Mouse (Mus musculus): ENCODE data around the gene Angptl2. TPM values are rescaled to one million over a fixed set of nuclear protein-coding genes. Genes with fewer than 3 reads are reported as not detected.

Angptl2 gene
- polyA plus RNA-seq, 1 experiment from 2014 or later = 8.0 TPM

- ATAC-seq (no peak), DNase-seq (ENCODE audit: low spot score) (no peak)
- Histone ChIP-seq H3K9ac (ENCODE audit: low read length) (no peak overlapping the region), H3K9me3 (replicated peaks; ENCODE audit: control insufficient read depth, low read length) (no peaks in the 10 kb centered on the region), H3K4me1 (ENCODE audit: control insufficient read depth, insufficient read depth, low read length) (peaks cover 24% of the 10 kb centered on the region), H3K36me3 (ENCODE audit: control insufficient read depth, insufficient read depth, low read length) (peaks cover 11% of the 10 kb centered on the region), H3K4me3 (ENCODE audit: low read depth, low read length) (no peak overlapping the region), H3K4me2 (ENCODE audit: low read length) (no peak overlapping the region), H3K27ac (ENCODE audit: low read depth, low read length) (no peak overlapping the region), H3K27me3 (replicated peaks; ENCODE audit: control insufficient read depth, insufficient read depth, low read length) (no peaks in the 10 kb centered on the region)
- WGBS = 84% methylated on average over 6 of the region's 6 CpGs
Measured at GRCm38 (mm10) chr2:33220246-33220645, 4.4 kb downstream of the Angptl2 start.

GRCm38 (mm10) chr2:33220674-33221338 is 4.9 kb downstream of the Angptl2 start:
- Histone ChIP-seq H3K4me1 (ENCODE audit: control insufficient read depth, insufficient read depth, low read length) (peaks cover 19% of the 10 kb centered on the region), H3K27me3 (replicated peaks; ENCODE audit: control insufficient read depth, insufficient read depth, low read length) (no peaks in the 10 kb centered on the region), H3K4me3 (ENCODE audit: low read depth, low read length) (no peak overlapping the region), H3K36me3 (ENCODE audit: control insufficient read depth, insufficient read depth, low read length) (peaks cover 11% of the 10 kb centered on the region), H3K9ac (ENCODE audit: low read length) (no peak overlapping the region), H3K4me2 (ENCODE audit: low read length) (no peak overlapping the region), H3K9me3 (replicated peaks; ENCODE audit: control insufficient read depth, low read length) (no peaks in the 10 kb centered on the region), H3K27ac (ENCODE audit: low read depth, low read length) (0 out of 2 replicates have a peak overlapping the region, but pooled peaks have one; percentile 2)
- DNase-seq (ENCODE audit: low spot score) (no peak), ATAC-seq (no peak)
- 91% methylated on average over 10 of the region's 10 CpGs for WGBS

- ATAC-seq = no peak
- peaks cover 12% of the 10 kb centered on the region for H3K4me1 ChIP-seq (ENCODE audit: control insufficient read depth, insufficient read depth, low read length)
- H3K4me3 ChIP-seq (ENCODE audit: low read depth, low read length) = no peak overlapping the region
- no peak overlapping the region for H3K27ac ChIP-seq (ENCODE audit: low read depth, low read length)
- H3K36me3 ChIP-seq (ENCODE audit: control insufficient read depth, insufficient read depth, low read length) = peaks cover 11% of the 10 kb centered on the region
- H3K9me3 ChIP-seq (replicated peaks; ENCODE audit: control insufficient read depth, low read length) = no peaks in the 10 kb centered on the region
- H3K4me2 ChIP-seq (ENCODE audit: low read length) = no peak overlapping the region
- DNase-seq (ENCODE audit: low spot score) = no peak
- no peaks in the 10 kb centered on the region for H3K27me3 ChIP-seq (replicated peaks; ENCODE audit: control insufficient read depth, insufficient read depth, low read length)
- 93% methylated on average over 11 of the region's 11 CpGs for WGBS
- no peak overlapping the region for H3K9ac ChIP-seq (ENCODE audit: low read length)
Measured at GRCm38 (mm10) chr2:33221339-33221900, 5.6 kb downstream of the Angptl2 start.

GRCm38 (mm10) chr2:33222480-33222879 is 6.6 kb downstream of the Angptl2 start:
- H3K4me3 ChIP-seq (ENCODE audit: low read depth, low read length) = no peak overlapping the region
- DNase-seq (ENCODE audit: low spot score) (no peak), ATAC-seq (no peak)
- H3K9me3 ChIP-seq (replicated peaks; ENCODE audit: control insufficient read depth, low read length) = no peaks in the 10 kb centered on the region
- H3K36me3 ChIP-seq (ENCODE audit: control insufficient read depth, insufficient read depth, low read length) = peaks cover 11% of the 10 kb centered on the region
- no peak overlapping the region for H3K27ac ChIP-seq (ENCODE audit: low read depth, low read length)
- peaks cover 2% of the 10 kb centered on the region; the same call in 1 of the 2 replicates for H3K4me1 ChIP-seq (ENCODE audit: control insufficient read depth, insufficient read depth, low read length)
- no peak overlapping the region for H3K4me2 ChIP-seq (ENCODE audit: low read length)
- no peaks in the 10 kb centered on the region for H3K27me3 ChIP-seq (replicated peaks; ENCODE audit: control insufficient read depth, insufficient read depth, low read length)
- no peak overlapping the region for H3K9ac ChIP-seq (ENCODE audit: low read length)
- WGBS = 92% methylated on average over 6 of the region's 6 CpGs

- ATAC-seq (no peak), DNase-seq (ENCODE audit: low spot score) (no peak)
- no peak overlapping the region for H3K9ac ChIP-seq (ENCODE audit: low read length)
- no peak overlapping the region for H3K27ac ChIP-seq (ENCODE audit: low read depth, low read length)
- H3K9me3 ChIP-seq (replicated peaks; ENCODE audit: control insufficient read depth, low read length) = no peaks in the 10 kb centered on the region
- H3K4me1 ChIP-seq (ENCODE audit: control insufficient read depth, insufficient read depth, low read length) = no peaks in the 10 kb centered on the region
- no peak overlapping the region for H3K4me3 ChIP-seq (ENCODE audit: low read depth, low read length)
- no peak overlapping the region for H3K4me2 ChIP-seq (ENCODE audit: low read length)
- peaks cover 20% of the 10 kb centered on the region for H3K36me3 ChIP-seq (ENCODE audit: control insufficient read depth, insufficient read depth, low read length)
- WGBS = 84% methylated on average over 10 of the region's 10 CpGs
- H3K27me3 ChIP-seq (replicated peaks; ENCODE audit: control insufficient read depth, insufficient read depth, low read length) = no peaks in the 10 kb centered on the region
Measured at GRCm38 (mm10) chr2:33223656-33224358, 7.9 kb downstream of the Angptl2 start.

GRCm38 (mm10) chr2:33225921-33226320 is 10.1 kb downstream of the Angptl2 start:
- no peak overlapping the region for H3K4me3 ChIP-seq (ENCODE audit: low read depth, low read length)
- DNase-seq (ENCODE audit: low spot score) = no peak
- no peaks in the 10 kb centered on the region for H3K27me3 ChIP-seq (replicated peaks; ENCODE audit: control insufficient read depth, insufficient read depth, low read length)
- H3K9ac ChIP-seq (ENCODE audit: low read length) = no peak overlapping the region
- H3K36me3 ChIP-seq (ENCODE audit: control insufficient read depth, insufficient read depth, low read length) = peaks cover 26% of the 10 kb centered on the region
- H3K4me2 ChIP-seq (ENCODE audit: low read length) = no peak overlapping the region
- H3K4me1 ChIP-seq (ENCODE audit: control insufficient read depth, insufficient read depth, low read length) = no peaks in the 10 kb centered on the region
- H3K9me3 ChIP-seq (replicated peaks; ENCODE audit: control insufficient read depth, low read length) = no peaks in the 10 kb centered on the region
- H3K27ac ChIP-seq (ENCODE audit: low read depth, low read length) = no peak overlapping the region
- 93% methylated on average over 7 of the region's 7 CpGs for WGBS
- no peak for ATAC-seq

GRCm38 (mm10) chr2:33228077-33228476 is 12.2 kb downstream of the Angptl2 start:
- no peaks in the 10 kb centered on the region for H3K4me1 ChIP-seq (ENCODE audit: control insufficient read depth, insufficient read depth, low read length)
- no peaks in the 10 kb centered on the region for H3K27me3 ChIP-seq (replicated peaks; ENCODE audit: control insufficient read depth, insufficient read depth, low read length)
- DNase-seq (ENCODE audit: low spot score) (no peak), ATAC-seq (no peak)
- peaks cover 27% of the 10 kb centered on the region for H3K36me3 ChIP-seq (ENCODE audit: control insufficient read depth, insufficient read depth, low read length)
- 91% methylated on average over 11 of the region's 11 CpGs for WGBS
- no peaks in the 10 kb centered on the region for H3K9me3 ChIP-seq (replicated peaks; ENCODE audit: control insufficient read depth, low read length)
- no peak overlapping the region for H3K4me2 ChIP-seq (ENCODE audit: low read length)
- H3K9ac ChIP-seq (ENCODE audit: low read length) = no peak overlapping the region
- no peak overlapping the region for H3K27ac ChIP-seq (ENCODE audit: low read depth, low read length)
- H3K4me3 ChIP-seq (ENCODE audit: low read depth, low read length) = no peak overlapping the region

GRCm38 (mm10) chr2:33228551-33228950 is 12.7 kb downstream of the Angptl2 start:
- peaks cover 27% of the 10 kb centered on the region for H3K36me3 ChIP-seq (ENCODE audit: control insufficient read depth, insufficient read depth, low read length)
- no peak for DNase-seq (ENCODE audit: low spot score)
- 94% methylated on average over 15 of the region's 15 CpGs for WGBS
- no peak overlapping the region for H3K9ac ChIP-seq (ENCODE audit: low read length)
- H3K27ac ChIP-seq (ENCODE audit: low read depth, low read length) = no peak overlapping the region
- no peaks in the 10 kb centered on the region for H3K4me1 ChIP-seq (ENCODE audit: control insufficient read depth, insufficient read depth, low read length)
- no peak overlapping the region for H3K4me2 ChIP-seq (ENCODE audit: low read length)
- no peaks in the 10 kb centered on the region for H3K27me3 ChIP-seq (replicated peaks; ENCODE audit: control insufficient read depth, insufficient read depth, low read length)
- ATAC-seq = no peak
- H3K4me3 ChIP-seq (ENCODE audit: low read depth, low read length) = no peak overlapping the region
- no peaks in the 10 kb centered on the region for H3K9me3 ChIP-seq (replicated peaks; ENCODE audit: control insufficient read depth, low read length)

- H3K27me3 ChIP-seq (replicated peaks; ENCODE audit: control insufficient read depth, insufficient read depth, low read length) = no peaks in the 10 kb centered on the region
- no peak overlapping the region for H3K9ac ChIP-seq (ENCODE audit: low read length)
- 0 out of 2 replicates have a peak, but pooled peaks cover 2% of the 10 kb centered on the region for H3K4me1 ChIP-seq (ENCODE audit: control insufficient read depth, insufficient read depth, low read length)
- no peak overlapping the region for H3K27ac ChIP-seq (ENCODE audit: low read depth, low read length)
- DNase-seq (ENCODE audit: low spot score) (no peak), ATAC-seq (no peak)
- no peaks in the 10 kb centered on the region for H3K9me3 ChIP-seq (replicated peaks; ENCODE audit: control insufficient read depth, low read length)
- H3K4me3 ChIP-seq (ENCODE audit: low read depth, low read length) = no peak overlapping the region
- H3K4me2 ChIP-seq (ENCODE audit: low read length) = no peak overlapping the region
- WGBS = 84% methylated on average over 10 of the region's 10 CpGs
- H3K36me3 ChIP-seq (ENCODE audit: control insufficient read depth, insufficient read depth, low read length) = peaks cover 28% of the 10 kb centered on the region; the same call in 1 of the 2 replicates
Measured at GRCm38 (mm10) chr2:33230701-33231100, 14.8 kb downstream of the Angptl2 start.
